Mouse (Mus musculus): ENCODE data around the gene Calm5.

Gene Calm5

GRCm38 (mm10) chr13:3895397-3895980 lies 41.5 kb downstream of the Calm5 start:
- in situ Hi-C loops (cut with MboI; ENCODE audit: low pct_unique_long_range_greater_than_20kb in 1 of 2, low sequenced_read_pairs in 2 of 2, unreplicated experiment in 1 of 2): loop anchor here (10.0 to 25.0 kb wide), 2 partner anchors 231 to 233 kb away; no protein-coding TSS in a partner anchor

- in situ Hi-C loops (cut with MboI; ENCODE audit: low pct_unique_long_range_greater_than_20kb in 1 of 2, low sequenced_read_pairs in 2 of 2, unreplicated experiment in 1 of 2): loop anchor here (10.0 to 25.0 kb wide), 2 partner anchors 231 to 234 kb away; no protein-coding TSS in a partner anchor
Measured at GRCm38 (mm10) chr13:3896032-3896431, 42.1 kb downstream of the Calm5 start.

- in situ Hi-C loops (cut with MboI; ENCODE audit: low pct_unique_long_range_greater_than_20kb in 1 of 2, low sequenced_read_pairs in 2 of 2, unreplicated experiment in 1 of 2): loop anchor here (10.0 to 25.0 kb wide), 2 partner anchors 232 to 235 kb away; no protein-coding TSS in a partner anchor
Measured at GRCm38 (mm10) chr13:3896913-3897312, 42.9 kb downstream of the Calm5 start.

GRCm38 (mm10) chr13:3898202-3898601 lies 44.2 kb downstream of the Calm5 start:
- in situ Hi-C loops (cut with MboI; ENCODE audit: low pct_unique_long_range_greater_than_20kb in 1 of 2, low sequenced_read_pairs in 2 of 2, unreplicated experiment in 1 of 2): loop anchor here (10.0 to 25.0 kb wide), 2 partner anchors 233 to 236 kb away; no protein-coding TSS in a partner anchor

GRCm38 (mm10) chr13:3899301-3899700 lies 45.3 kb downstream of the Calm5 start:
- in situ Hi-C loops (cut with MboI; ENCODE audit: low pct_unique_long_range_greater_than_20kb in 1 of 2, low sequenced_read_pairs in 2 of 2, unreplicated experiment in 1 of 2): loop anchor here (10.0 to 25.0 kb wide), 2 partner anchors 234 to 237 kb away; no protein-coding TSS in a partner anchor

Measured in mouse embryonic stem cell (cell line).